Mouse (Mus musculus): Measurements from ENCODE around the gene Abca13. TPM values are rescaled to one million over a fixed set of nuclear protein-coding genes. Genes with fewer than 3 reads are reported as not detected.
"Not testable (repeated sequence)": the region's sequence is repeated elsewhere in the genome, so short reads cannot be mapped to it uniquely, and the experiment has no call there.

The Abca13 gene
- 5.6 and 11.6 TPM in 2 replicates for total RNA-seq (2017)

DNA sequence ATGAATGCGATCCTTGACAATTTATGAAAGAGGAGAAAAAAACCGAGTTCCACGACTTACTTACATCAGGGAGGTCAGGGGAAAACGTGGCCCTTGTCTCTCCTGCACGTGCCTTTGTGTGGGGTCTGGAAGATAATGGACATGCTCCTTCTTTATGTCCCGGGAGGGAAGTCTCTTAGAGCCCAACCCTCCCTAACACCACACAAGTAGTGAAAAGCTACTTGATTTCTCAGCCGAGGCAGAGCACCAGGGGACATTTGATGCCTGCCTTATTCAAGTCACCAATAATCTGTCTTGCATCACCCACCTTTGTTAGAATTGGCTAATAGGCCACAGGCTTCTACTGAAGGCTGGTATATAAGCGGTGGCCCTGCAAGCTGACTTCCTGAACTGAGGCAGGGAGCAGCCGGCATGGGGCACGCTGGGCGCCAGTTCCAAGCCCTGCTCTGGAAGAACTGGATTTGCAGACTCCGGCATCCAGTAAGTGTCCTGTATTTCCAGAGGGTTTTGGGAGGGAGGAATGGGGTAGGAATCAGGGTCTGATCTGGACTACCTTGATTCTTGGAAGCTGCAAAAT, at the start of gene Abca13:
Gene Abca13 (plus strand): TSS at position 388 of the 577 bp plus-strand sequence.
- ATAC-seq (replicated peaks in 1 of 2; ENCODE audit: insufficient read depth in 1 of 2, low FRiP score in 2 of 2, low TSS enrichment in 1 of 2, low read depth in 1 of 2, poor library complexity in 2 of 2, severe bottlenecking in 2 of 2): peak in 1 of 2 experiments; percentile 49; a peak in 1 of 4 replicates

- no peak for ATAC-seq (replicated peaks in 1 of 2; ENCODE audit: insufficient read depth in 1 of 2, low FRiP score in 2 of 2, low TSS enrichment in 1 of 2, low read depth in 1 of 2, poor library complexity in 2 of 2, severe bottlenecking in 2 of 2)
Measured at GRCm38 (mm10) chr11:9145113-9145512, 46.6 kb upstream of the Abca13 start.

- no peak for ATAC-seq (replicated peaks in 1 of 2; ENCODE audit: insufficient read depth in 1 of 2, low FRiP score in 2 of 2, low TSS enrichment in 1 of 2, low read depth in 1 of 2, poor library complexity in 2 of 2, severe bottlenecking in 2 of 2)
Measured at GRCm38 (mm10) chr11:9146115-9146514, 45.6 kb upstream of the Abca13 start.

DNA sequence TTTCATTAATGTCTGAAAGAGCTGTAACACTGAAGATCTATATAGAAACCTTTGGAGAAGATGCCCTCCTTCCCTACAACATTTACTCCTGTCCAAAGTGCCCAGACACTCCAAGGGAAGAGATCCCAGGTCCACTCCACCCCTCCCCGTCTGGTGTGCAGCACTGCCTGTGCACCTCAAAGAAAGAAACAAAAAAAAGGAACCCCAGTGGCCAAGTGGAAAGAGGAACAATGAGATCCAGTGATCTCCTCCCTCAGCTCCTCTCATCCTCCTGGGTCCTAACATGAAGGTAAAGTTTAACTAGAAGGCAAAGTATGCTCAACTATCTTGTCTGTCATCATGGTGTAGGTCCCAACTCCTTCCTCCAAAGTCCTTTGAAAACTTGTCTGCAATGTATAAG, 45.1 kb upstream of the Abca13 start:
- ATAC-seq (replicated peaks in 1 of 2; ENCODE audit: insufficient read depth in 1 of 2, low FRiP score in 2 of 2, low TSS enrichment in 1 of 2, low read depth in 1 of 2, poor library complexity in 2 of 2, severe bottlenecking in 2 of 2): no peak

DNA sequence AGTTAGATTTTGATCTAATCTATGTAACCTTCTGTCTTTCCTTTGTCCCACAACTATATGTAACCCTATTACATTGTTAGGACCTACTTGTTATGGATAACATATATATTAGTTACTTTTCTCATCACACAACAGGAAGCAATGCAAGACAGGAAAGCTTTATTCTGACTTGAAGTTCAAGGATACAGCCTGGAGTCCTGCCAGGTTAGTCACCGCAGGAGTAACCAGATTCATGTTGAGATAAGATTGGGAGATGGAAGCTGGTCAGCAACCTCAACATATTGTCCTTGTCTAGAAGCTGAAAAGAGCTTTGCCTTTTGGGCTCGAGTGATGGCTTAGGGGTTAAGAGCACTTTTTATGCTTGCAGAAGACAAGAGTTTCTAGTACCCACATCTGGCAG, 43.5 kb upstream of the Abca13 start:
- ATAC-seq (replicated peaks in 1 of 2; ENCODE audit: insufficient read depth in 1 of 2, low FRiP score in 2 of 2, low TSS enrichment in 1 of 2, low read depth in 1 of 2, poor library complexity in 2 of 2, severe bottlenecking in 2 of 2): no peak

- not testable (repeated sequence) for ATAC-seq (replicated peaks in 1 of 2; ENCODE audit: insufficient read depth in 1 of 2, low FRiP score in 2 of 2, low TSS enrichment in 1 of 2, low read depth in 1 of 2, poor library complexity in 2 of 2, severe bottlenecking in 2 of 2)
Measured at GRCm38 (mm10) chr11:9150403-9150802, 41.3 kb upstream of the Abca13 start.

GRCm38 (mm10) chr11:9159953-9160352, 31.8 kb upstream of the Abca13 start:
- ATAC-seq (replicated peaks in 1 of 2; ENCODE audit: insufficient read depth in 1 of 2, low FRiP score in 2 of 2, low TSS enrichment in 1 of 2, low read depth in 1 of 2, poor library complexity in 2 of 2, severe bottlenecking in 2 of 2): no peak

- ATAC-seq (replicated peaks in 1 of 2; ENCODE audit: insufficient read depth in 1 of 2, low FRiP score in 2 of 2, low TSS enrichment in 1 of 2, low read depth in 1 of 2, poor library complexity in 2 of 2, severe bottlenecking in 2 of 2): no peak
Measured at GRCm38 (mm10) chr11:9167331-9167730, 24.4 kb upstream of the Abca13 start.

DNA sequence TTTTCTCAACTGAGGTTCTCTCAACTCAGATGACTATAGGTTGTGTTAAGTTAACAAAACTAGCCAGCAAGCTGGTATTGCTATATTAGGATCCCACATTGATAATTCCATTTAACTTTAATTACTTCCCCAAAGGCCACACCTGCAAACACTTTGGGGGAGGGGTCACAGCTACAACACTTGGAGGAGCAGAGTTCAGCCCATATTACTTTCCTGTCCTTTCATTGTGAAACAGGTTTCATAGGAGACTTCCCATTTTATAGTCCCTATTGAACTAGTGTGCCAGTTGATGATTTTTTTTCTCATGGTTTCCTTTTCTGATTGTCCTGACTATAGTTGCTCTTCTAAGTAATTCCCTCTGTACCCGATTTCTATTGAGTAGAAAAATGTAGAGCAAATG, 10.3 kb upstream of the Abca13 start:
- ATAC-seq (replicated peaks in 1 of 2; ENCODE audit: insufficient read depth in 1 of 2, low FRiP score in 2 of 2, low TSS enrichment in 1 of 2, low read depth in 1 of 2, poor library complexity in 2 of 2, severe bottlenecking in 2 of 2): no peak; a peak in 1 of 4 replicates

DNA sequence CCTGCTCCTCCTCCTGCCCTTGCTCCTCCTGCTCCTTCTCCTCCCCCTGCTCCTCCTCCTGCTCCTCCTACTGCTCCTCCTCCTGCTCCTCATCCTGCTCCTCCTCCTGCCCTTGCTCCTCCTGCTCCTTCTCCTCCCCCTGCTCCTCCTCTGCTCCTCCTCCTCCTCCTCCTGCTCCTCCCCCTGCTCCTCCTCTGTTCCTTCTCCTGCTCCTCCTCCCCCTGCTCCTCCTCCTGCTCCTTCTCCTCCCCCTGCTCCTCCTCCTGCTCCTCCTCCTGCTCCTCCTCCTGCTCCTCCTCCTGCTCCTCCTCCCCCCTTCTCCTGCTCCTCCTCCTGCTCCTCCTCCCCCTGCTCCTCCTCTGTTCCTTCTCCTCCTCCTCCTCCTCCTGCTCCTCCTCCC, 2.3 kb upstream of the Abca13 start:
- not testable (repeated sequence) for ATAC-seq (replicated peaks in 1 of 2; ENCODE audit: insufficient read depth in 1 of 2, low FRiP score in 2 of 2, low TSS enrichment in 1 of 2, low read depth in 1 of 2, poor library complexity in 2 of 2, severe bottlenecking in 2 of 2)

DNA sequence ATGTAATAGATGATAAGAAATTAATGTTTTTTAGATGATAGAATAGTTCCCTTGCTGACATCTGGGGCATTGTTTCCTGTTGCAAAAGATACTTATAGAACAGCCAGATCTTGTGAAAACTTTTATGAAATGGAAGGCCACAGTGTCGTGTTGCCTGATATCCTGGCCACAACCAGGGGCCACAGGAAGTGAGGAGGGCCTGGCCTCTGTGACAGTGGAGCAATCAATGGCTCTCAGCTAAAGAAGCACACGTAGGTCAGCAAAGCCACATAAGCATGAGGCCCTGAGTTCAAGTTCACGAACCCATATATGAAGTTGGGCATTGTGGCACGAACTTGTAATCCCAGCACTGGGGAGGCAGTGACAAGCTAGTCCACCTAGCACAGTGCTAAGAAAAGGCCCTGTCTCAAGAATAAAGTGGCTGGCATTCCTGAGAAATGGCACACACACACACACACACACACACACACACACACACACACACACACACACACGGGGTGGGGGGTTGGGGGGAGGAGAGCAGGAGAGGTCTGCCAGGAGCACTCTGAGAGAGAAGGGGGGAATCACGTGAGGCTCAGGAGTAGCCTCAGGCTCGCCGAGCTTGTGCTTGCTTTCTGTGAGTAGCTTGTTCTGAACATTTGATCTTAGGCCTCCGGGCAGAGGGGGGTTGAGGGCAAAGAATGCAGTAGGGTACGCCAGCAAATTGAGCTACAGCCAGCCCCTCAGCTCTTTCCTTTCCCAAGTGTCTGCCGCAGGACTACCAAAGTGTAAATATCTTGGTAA, 779 bp upstream of the Abca13 start:
- peak in 1 of 2 experiments; percentile 79; a peak in 1 of 4 replicates for ATAC-seq (replicated peaks in 1 of 2; ENCODE audit: insufficient read depth in 1 of 2, low FRiP score in 2 of 2, low TSS enrichment in 1 of 2, low read depth in 1 of 2, poor library complexity in 2 of 2, severe bottlenecking in 2 of 2)

DNA sequence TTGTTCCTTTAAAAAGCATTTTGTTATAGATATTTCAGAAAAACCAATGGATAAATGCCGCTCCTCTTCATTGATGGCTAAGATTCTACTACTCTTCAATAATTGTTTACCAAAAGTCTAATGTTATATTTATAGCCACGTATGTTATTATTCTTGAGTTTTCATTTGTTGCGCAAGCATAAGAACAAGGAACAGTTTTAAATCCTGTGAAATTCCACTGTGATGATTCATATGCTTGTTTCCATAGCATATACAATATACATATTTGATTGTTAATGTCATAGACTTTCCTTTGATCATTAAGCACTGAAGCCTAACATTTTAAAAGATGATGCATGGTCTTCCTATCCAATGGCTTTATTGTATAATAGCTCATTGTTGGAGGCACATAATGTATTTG, 3.1 kb downstream of the Abca13 start:
- no peak for ATAC-seq (replicated peaks in 1 of 2; ENCODE audit: insufficient read depth in 1 of 2, low FRiP score in 2 of 2, low TSS enrichment in 1 of 2, low read depth in 1 of 2, poor library complexity in 2 of 2, severe bottlenecking in 2 of 2)

DNA sequence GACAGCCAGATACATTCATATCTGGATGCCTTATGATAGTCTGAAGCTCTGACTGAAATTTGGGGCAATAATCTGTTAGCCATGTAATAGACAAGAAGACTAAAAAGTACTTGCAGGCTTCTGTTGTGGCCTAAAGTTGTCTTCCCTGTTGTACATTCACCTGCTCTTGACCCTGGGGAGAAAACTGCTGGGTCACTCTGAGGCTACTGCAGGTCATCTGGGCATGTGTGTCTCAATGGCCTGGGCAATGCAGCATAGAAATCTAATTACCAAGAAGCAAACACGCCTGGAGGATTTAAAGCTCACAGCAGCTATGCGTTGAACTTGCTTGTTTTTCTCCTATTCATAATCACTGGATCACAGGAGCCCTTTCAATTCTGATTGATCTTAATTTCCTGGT, 8.1 kb downstream of the Abca13 start:
- ATAC-seq (replicated peaks in 1 of 2; ENCODE audit: insufficient read depth in 1 of 2, low FRiP score in 2 of 2, low TSS enrichment in 1 of 2, low read depth in 1 of 2, poor library complexity in 2 of 2, severe bottlenecking in 2 of 2): no peak

DNA sequence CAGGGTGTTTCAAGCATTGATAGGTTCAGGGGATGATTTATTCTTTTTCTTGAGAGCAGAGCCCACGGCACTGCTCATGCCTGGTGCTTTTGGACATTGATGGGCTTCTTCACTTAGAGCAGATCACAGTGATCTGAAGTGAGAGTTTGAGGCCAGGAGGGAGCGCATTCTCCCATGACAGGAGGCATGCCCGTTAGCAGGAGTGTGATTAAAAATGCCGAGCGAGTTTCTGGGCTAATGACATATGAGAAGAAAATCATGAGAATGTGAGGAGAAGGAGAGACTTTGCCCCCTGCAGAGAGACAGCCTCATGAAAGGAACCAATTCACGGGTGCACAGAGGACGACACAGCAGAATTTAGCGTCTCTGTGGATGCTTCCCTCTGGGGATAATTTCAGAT, 19.0 kb downstream of the Abca13 start:
- no peak for ATAC-seq (replicated peaks in 1 of 2; ENCODE audit: insufficient read depth in 1 of 2, low FRiP score in 2 of 2, low TSS enrichment in 1 of 2, low read depth in 1 of 2, poor library complexity in 2 of 2, severe bottlenecking in 2 of 2)

- no peak for ATAC-seq (replicated peaks in 1 of 2; ENCODE audit: insufficient read depth in 1 of 2, low FRiP score in 2 of 2, low TSS enrichment in 1 of 2, low read depth in 1 of 2, poor library complexity in 2 of 2, severe bottlenecking in 2 of 2)
Measured at GRCm38 (mm10) chr11:9213580-9213979, 21.8 kb downstream of the Abca13 start.

DNA sequence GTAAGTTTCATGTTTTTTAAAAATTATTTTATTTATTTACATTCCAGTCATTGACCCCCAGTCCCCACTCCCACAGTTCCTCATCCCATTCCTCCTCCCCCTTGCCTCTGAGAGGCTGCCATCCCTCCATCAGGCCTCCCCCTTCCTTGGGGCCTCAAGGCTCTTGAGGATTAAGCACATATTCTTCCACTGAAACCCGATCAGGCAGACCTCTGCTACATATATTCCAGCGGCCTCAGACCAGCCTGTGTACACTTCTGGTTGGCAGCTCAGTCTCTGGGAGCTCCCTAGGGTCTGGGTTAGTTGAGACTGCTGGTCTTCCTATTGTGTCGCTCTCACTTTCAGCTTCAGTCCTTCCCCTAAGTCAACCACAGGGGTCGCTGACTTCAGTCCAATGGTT, 24.5 kb downstream of the Abca13 start:
- ATAC-seq (replicated peaks in 1 of 2; ENCODE audit: insufficient read depth in 1 of 2, low FRiP score in 2 of 2, low TSS enrichment in 1 of 2, low read depth in 1 of 2, poor library complexity in 2 of 2, severe bottlenecking in 2 of 2): no peak

GRCm38 (mm10) chr11:9220501-9220900, 28.8 kb downstream of the Abca13 start:
- no peak for ATAC-seq (replicated peaks in 1 of 2; ENCODE audit: insufficient read depth in 1 of 2, low FRiP score in 2 of 2, low TSS enrichment in 1 of 2, low read depth in 1 of 2, poor library complexity in 2 of 2, severe bottlenecking in 2 of 2)

- no peak for ATAC-seq (replicated peaks in 1 of 2; ENCODE audit: insufficient read depth in 1 of 2, low FRiP score in 2 of 2, low TSS enrichment in 1 of 2, low read depth in 1 of 2, poor library complexity in 2 of 2, severe bottlenecking in 2 of 2)
Measured at GRCm38 (mm10) chr11:9221646-9222045, 29.9 kb downstream of the Abca13 start.

DNA sequence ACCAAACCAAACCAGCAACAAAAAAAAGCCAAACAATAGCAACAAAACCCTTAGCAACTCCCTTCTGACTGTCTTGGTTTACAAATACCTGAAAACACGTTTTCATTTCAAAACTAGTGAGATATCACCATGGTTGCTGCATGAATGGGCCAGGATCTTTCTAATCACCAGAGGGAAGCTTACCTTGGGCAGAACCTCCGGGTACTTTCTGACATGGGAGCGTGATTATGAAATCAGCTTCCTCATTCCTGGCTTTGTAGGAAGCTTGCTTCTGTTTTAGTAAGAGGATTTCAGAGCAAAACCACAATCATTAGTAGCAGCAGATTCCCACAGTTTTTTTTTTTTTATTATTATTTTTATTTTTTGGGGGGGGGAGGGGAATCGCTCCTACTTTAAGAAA, 34.7 kb downstream of the Abca13 start:
- peak in 1 of 2 experiments; percentile 74; a peak in 1 of 4 replicates for ATAC-seq (replicated peaks in 1 of 2; ENCODE audit: insufficient read depth in 1 of 2, low FRiP score in 2 of 2, low TSS enrichment in 1 of 2, low read depth in 1 of 2, poor library complexity in 2 of 2, severe bottlenecking in 2 of 2)
